Mouse (Mus musculus) G1E-ER4 (cell line): Measurements from ENCODE around the gene B230118H07Rik. TPM values are rescaled to one million over a fixed set of nuclear protein-coding genes. Genes with fewer than 3 reads are reported as not detected.

ENCODE experiments used
- GATA1 ChIP-seq: IDR thresholded peaks from one replicate; pipeline ENCODE4 v1.8.0; 2012; ENCODE audit warnings: low read length, inconsistent platforms
- polyA plus RNA-seq: library from polyadenylated mRNA; stranded (reverse); fragments of >175 nt; gene quantifications from 2 replicates; pipeline ENCODE4 v1.2.3, GENCODE M21; 2012

The B230118H07Rik gene
- polyA plus RNA-seq, 1 experiment = 1.3 TPM

DNA sequence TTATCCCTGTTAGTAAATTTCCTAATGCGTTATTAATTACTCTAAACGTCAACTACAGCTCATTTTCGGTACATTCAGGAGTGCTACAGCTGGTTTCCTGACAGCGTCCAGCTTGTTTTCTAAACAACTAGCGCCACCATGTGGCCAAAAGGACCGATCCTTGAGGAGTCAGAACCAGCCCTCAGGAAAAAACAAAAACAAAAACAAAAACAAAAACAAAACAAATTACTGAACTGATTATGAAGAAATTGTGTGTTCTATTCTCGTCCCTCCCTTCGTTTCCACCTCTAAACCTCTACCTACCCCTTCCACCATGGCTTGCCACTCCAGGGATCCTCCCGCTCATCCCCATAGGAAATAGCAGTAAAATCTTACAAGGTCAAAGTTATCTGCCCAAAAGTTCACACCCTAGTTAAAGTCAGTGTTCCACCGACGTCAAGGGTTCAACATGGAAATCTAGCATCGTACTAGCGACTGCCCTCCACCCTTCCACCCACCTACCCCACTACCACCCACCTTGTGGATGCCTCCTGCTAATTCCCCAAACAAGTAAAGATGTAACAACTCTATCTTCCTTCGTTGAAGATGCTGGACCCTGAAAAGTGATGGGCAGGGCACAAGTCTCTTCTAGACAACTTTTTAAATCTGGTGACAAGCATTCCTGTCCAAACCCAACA is 3.7 kb upstream of the B230118H07Rik start:
- no peak for TF ChIP-seq GATA1

DNA sequence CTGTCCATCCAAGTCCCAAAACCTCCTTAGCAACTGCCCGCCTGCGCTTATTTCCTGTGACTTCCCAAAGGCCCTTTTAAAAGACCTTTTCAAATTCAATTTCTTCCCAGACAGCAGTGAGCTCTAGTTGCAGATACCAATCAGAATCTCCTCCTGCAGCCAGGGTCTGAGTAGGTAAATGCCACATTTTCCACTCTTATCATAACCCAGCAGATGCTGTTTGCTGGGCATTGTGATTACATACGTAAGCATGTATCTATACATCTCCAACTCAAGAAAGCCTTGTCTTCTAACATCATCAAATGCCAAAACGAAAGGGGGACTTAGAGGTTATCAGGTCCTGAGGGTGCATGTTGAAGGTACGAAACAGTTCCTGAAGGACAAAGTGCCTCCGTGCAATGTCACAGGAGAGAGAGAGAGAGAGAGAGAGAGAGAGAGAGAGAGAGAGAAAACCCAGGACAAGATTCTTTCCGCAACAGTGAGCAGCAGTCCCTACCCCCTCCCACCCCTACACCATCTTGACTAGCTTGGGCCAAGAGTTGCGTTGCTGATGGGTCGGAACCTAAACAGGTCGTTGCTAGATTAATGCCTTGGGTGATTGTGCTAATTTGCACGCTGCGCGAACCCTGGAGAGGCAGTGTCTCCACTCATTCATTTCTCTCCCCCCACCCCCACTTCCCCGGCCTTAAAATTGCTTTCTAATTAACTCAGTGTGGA is 3.0 kb upstream of the B230118H07Rik start:
- peak; percentile 74 for TF ChIP-seq GATA1

DNA sequence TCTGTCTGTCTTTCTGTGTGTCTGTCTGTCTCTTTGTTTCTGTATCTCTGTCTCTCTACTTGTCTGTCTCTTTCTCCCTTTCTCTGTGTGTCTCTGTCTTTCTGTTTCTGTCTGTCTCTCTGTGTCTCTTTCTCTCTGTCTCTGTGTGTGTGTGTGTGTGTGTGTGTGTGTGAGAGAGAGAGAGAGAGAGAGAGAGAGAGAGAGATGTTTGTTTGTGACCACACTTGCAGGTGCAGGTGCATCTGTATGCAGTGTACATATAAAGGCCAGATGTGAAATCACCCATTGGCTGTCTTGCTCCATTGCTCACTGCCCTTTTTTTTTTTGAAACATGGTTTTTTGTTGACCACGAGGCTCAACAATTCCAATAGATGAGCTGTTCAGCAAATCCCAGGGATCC is 1.1 kb upstream of the B230118H07Rik start:
- TF ChIP-seq GATA1 = no peak

DNA sequence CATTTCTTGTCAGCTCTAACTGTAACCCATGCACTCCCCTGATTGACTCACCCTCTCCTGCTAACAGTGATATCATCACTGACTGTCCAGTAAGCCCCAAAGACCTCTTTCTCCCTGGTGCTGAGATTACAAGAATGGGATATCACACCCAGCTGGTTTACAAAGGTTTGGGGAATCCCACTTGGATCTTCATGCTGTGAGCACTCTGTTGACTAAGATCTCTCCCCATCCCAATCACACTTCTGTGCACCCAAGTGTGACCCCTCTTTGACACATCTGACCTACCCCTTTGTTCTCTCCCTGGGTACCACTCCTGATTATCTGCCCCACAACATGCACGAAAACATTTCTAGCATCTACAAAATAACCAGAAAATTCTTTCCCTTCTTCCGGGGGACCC is 971 bp downstream of the B230118H07Rik start:
- no peak for TF ChIP-seq GATA1

DNA sequence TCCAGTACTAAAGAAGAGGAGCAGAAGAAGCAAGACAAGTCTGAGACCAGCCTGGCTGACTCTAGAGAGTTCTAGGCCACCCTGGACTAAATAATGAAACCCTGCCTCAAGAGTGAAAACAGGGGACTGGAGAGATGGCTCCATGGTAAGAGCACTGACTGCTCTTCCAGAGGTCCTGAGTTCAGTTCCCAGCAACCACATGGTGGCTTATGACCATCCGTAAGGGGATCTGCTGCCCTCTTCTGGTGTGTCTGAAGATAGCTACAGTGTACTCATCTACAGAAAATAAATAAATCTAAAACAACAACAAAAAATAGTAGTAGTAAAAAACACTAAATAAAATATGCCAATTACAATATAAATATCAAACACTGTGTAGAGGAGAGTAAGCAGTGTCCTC is 3.5 kb downstream of the B230118H07Rik start:
- TF ChIP-seq GATA1 = no peak

DNA sequence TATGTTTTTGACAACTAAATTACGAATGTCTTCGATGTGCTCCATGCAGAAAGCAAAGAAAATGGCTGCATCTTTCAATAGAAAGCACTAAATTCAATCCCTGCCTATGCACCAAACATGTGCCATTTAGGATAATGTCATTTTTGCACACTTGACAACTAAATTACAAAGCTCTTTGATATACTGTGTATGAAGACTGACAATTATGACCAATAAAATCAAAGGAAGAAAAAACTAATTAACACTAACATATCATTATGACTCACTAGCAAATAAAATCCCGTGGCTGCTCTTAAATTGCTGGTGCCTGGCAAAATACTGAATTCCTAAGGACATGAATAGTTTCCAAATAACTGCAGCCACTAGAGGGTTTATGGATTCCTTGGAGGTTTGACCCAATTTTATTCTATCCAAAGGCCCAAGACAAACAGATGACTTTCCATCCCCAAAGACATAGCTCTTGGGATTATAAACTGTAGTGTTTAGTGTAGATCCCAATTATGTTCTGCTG is 9.4 kb downstream of the B230118H07Rik start:
- no peak for TF ChIP-seq GATA1

DNA sequence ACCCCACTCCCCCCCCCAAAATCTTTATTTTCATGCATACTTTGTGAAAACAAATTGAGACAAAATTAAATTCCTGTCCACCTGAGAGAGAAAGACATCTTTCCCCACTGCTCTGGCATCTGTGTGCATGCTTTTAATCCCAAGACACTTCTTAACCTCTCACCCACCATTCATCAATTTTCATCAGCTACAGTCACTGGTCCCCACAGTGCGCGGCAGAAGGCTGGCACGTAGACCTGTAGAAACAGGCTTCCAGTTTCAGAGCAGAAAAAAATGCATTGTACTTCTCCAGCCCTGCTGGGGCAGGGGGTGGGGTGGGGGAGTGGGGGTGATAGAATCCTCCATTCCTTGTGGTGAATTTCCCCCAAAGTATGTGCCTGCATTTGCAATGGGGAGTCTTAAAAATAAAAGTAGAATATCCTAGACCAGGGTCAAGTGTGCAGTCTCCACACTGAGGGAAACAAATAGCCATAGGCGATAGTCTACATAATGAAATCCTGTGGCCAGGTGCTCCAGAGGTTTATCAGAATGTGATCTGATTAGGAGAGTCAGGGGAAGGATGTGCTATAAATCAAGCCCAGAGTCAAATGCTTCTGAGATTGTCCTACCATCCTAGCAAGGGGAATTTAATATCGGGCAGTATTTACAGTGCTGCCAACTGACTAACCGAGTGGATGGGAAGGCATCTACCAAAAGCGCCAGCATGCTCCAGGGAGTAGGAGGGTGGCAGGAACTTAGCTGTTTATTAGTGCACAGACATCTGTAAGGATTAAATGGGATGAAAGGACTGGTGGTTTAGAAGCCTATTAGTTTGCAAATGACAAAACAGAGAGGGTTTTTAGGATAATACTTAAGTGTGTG is 10.1 kb downstream of the B230118H07Rik start:
- no peak for TF ChIP-seq GATA1

DNA sequence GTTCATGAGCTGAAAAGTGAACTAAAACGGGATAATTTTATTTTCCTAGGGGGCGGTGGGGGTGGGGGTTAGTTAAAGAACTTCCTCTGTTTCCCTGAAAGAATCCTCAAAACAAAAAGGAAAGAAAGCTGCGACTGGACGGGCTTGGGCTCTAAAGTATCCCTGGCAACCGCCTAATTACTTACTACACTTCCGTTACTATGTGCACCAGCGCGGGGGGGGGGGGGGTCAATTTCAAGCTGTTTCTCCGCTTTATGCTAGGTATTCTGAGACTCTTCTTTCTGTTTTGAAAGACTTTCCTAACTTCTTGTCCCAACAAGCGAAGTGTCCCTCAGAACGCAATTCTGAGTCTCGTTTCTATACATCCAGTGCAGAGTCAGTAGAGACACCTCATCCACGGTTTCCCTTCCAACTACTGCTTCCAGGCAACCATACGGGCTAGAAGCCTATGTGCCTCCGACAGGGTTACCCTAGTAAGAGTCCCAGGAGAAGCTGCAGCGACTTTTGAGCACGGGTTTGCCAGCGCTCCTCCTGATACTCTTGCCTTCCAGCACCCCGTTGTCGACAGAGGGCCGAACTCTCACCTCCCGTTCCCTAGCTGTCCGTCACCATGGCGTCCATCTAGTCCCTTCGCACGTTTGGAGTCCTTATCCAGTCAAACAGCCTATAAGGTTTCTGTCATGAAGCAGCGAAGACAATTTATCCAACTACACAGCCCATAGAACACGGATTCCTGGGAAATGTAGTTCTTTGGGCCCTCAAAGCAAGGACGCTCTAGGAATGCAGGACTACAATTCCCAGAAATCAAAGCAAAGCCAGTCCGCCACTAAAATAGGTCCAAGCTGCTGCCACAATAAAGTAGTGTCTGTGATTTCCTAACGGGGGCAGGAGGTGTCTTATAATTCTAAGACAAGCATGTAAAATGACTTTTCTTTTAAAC is 20.8 kb downstream of the B230118H07Rik start:
- TF ChIP-seq GATA1 = no peak

DNA sequence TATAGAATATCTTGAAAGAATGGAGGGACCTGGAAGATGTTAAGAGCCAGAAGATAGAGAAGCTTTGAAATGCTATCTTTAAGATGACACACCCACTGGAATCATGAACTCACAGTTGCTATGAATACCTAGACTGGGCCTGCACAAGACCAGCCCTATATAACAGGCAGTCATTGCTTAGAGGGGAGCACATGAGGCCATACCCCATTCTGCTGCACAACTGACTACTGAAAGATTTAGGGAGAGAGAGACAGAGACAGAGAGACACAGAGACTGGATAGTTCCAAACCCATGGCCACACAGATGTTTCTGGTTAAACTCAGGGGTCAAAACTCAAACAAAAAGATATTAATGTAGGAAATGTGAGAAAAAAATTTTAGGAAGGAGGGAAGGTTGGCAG is 22.1 kb downstream of the B230118H07Rik start:
- no peak for TF ChIP-seq GATA1

DNA sequence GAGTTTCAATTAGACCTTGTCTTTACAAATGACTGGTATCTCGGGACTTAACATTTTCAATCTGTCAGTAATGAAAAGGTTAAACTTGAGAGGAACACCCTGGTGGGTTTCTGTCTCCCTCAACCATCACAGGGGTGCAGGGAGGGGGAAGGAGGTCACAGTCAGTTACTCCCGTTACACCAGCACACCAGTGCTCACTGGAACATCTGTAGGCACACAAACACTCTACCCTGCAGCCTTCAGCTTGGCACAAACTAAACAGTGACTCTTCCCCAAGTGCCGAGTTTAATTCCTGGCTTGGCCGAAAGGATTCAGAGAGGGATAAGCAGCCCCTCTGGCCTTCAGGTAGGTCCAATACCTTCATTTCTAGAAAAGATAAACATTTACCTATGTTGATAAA is 24.8 kb downstream of the B230118H07Rik start, which contains the start of gene Rag2:
Gene Rag2, plus strand, starts transcription at position 193 of the 400 bp plus-strand sequence.
- no peak for TF ChIP-seq GATA1

DNA sequence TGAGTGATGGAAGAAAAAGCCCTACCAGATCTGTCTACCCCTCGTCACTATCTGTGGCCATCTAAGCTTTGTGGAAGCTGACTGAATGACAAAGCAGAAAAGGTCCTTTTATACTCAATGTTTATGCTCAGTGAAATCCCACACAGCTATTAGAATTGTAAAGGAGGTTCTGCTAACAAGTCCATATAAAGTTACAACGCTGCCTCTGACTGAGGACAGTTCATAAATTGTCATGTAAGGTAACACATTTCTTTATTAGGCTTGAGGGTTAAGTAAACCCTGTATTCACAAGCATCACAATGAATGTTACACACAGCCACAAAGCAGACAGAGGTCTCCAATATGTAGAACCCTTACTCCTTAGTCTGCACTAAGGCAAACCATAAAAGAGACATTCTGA is 25.3 kb downstream of the B230118H07Rik start:
- no peak for TF ChIP-seq GATA1

DNA sequence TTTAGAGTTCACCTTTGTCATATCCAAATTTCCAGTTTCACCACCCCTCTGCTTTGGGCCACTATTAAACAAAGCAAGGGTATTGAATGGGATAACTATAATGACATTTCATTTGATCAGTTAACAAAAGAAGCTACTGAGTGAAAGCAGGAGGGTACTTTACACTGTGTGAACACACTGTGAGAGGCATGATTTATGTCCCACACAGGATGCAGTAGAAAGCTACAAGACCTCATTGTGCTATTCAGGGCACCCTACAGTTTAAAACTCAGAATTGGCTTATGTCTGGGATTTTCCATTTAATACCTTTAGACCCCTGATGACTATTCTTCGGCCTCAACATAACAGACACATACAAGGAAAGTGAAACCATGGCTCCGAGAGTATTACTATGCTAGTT is 26.3 kb downstream of the B230118H07Rik start:
- TF ChIP-seq GATA1 = no peak

DNA sequence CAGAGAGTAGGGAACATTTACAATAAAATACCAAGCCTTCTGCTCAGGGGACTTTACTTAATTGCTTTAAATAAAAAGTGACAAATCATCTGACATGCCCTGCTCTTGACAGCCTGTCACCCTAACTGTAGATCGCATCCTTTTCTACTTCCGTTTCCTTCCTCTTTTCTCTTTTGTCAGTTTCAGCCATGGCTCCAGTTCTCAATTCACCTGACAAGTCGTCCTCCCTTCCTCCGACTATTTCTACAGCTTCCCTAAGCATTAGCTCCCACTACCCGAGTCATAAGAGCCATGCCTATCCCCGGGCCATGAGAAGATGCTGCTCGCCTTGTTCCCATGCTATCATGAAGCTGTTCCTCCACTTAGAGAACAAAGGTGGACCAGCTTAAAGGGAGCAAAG is 27.7 kb downstream of the B230118H07Rik start:
- TF ChIP-seq GATA1 = no peak

DNA sequence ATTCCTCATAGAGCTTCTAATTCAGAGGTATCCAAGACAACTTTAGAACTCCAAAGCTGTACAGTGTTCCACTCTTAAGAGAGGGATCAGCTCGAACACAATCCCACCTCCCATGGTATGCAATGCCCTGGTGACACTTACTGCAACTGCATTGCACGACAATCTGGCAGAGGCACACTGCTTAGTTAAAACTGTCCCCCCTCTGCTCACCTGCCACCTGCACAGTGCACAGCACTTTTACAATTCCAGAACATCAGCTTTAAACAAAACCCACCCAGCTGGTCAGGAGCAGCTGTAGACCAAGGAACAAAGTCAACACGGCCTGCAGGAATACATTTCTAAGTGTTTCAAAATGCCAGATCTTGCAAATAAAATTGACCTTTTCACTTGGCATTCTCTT is 28.4 kb downstream of the B230118H07Rik start:
- TF ChIP-seq GATA1 = no peak

DNA sequence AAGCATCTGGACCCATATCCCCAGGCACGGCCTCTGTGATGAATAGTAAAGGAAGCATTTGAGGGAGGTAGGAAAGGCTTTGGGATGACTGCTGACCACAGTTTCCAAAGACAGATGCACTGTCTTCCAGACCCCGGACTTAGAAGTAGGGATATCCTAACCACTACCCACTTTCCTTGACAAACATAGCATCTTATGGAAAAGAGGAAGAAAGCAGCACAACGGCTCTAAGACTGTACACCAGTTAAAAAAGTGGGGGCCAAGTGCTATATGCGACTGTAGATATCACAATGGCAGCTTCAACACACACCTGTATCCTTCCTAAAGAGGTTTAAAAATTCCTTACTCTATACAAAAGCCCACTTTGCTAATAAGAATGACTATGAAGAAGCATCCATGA is 31.0 kb downstream of the B230118H07Rik start:
- TF ChIP-seq GATA1 = no peak
